Mouse (Mus musculus): ENCODE measurements around the gene Hist1h3e.
"Not testable (repeated sequence)": the region's sequence is repeated elsewhere in the genome, so short reads cannot be mapped to it uniquely, and the experiment has no call there.

Gene Hist1h3e

DNA sequence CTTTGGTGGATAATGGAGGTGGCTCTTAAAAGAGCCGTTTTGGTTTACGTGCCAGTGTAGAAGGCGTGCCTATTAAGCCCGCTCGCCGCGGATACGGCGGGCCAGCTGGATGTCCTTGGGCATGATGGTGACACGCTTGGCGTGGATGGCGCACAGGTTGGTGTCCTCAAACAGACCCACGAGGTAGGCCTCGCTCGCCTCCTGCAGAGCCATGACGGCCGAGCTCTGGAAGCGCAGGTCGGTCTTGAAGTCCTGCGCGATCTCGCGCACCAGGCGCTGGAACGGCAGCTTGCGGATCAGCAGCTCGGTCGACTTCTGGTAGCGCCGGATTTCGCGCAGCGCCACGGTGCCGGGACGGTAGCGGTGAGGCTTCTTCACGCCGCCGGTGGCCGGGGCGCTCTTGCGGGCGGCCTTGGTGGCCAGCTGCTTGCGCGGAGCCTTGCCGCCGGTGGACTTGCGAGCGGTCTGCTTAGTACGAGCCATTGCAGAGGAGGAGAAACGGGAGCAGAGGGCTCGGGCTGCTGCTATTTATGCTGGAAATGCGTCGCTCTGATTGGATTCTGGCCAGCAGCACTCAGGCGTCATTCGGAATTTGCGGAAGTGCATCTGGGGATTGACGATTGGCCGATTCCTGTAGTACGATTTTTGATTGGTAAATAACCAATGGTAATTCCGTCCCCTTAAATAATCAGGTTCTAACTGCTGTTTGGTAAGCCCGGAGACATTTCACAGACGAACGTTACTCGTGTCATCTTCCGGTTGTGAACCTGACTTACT lies at the start of gene Hist1h3e:
Hist1h3e (minus strand) TSS at position 487 of the 777 bp plus-strand sequence.
- DNase-seq = peak; percentile 92

DNA sequence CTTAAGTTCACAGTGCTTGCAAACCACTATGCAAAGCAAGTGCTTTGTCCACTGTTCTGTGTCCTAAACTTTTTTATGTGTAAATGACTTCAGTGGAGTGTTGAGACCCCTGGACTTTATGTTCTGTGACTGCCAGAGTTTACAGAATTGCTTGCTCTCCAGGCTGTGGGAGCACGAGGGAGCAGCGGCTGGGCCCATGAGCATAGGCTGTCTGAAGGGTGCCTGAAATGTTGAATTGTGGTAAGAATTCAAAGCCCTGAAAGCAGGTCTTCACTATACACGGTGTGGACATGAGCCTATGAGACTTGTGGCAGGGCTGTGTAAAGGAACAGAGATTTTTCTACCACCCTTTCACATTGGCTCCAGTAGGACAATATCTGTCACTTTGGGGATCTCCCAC lies 49.5 kb upstream of the Hist1h3e start:
- no peak for DNase-seq

DNA sequence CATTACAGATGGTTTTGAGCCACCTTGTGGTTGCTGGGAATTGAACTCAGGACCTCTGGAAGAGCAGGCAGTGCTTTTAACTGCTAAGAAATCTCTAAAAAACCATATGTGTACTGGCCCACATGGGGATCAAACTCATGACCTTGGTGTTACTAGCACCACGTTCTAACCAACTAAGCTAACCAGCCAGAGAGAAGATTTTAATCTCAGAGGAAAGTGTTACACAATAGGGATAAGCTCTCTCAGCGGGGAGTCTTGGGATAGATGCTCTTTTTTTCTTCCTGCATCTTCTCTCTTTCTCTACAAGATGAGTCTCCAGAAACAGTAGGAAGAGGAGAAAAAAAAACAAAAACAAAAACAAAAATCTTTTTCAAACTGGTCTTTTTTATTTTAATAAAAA lies 48.2 kb upstream of the Hist1h3e start:
- no peak for DNase-seq

DNA sequence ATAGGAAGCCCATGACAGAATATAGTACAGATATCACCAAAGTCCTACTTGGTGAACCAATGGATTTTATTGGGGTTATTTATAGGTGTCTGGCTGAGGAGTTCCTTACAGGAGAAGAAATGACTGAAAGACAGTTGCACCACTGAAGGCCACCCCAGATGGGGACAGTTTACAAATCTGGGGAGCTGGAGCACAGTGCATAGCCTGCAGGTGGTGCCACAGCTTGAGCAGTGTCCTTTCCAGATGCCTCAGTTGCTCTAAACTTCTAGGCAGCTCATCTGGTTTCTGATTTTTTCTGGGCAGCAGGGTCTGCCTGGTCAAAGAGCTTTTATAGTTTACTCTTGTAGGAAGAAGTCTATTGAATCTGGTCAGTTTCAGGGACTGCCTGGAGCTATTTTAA lies 47.7 kb upstream of the Hist1h3e start:
- DNase-seq = no peak

GRCm38 (mm10) chr13:23609209-23609608 lies 47.0 kb upstream of the Hist1h3e start:
- DNase-seq = no peak

GRCm38 (mm10) chr13:23605052-23605451 lies 42.9 kb upstream of the Hist1h3e start:
- DNase-seq = no peak

DNA sequence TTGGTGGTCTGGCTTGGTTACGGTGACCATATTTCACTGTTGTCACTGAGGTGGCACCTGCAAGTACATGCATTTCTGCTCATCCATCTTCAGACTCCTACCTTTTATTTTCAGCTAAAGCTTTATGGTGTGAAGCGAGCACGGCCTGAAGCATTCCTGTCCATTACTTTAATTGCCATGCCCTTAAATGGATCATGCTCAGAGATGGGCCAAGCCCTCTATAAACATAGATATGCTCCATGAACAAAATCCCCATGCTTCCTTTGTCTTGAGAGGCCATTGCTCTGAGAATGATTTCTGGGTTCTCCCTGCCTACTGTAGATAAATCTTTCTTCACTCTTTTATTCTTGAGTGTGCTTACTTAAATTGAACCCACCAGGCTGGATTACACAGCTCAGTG lies 42.3 kb upstream of the Hist1h3e start:
- DNase-seq = no peak

GRCm38 (mm10) chr13:23603182-23603699 lies 41.1 kb upstream of the Hist1h3e start:
- no peak for DNase-seq

DNA sequence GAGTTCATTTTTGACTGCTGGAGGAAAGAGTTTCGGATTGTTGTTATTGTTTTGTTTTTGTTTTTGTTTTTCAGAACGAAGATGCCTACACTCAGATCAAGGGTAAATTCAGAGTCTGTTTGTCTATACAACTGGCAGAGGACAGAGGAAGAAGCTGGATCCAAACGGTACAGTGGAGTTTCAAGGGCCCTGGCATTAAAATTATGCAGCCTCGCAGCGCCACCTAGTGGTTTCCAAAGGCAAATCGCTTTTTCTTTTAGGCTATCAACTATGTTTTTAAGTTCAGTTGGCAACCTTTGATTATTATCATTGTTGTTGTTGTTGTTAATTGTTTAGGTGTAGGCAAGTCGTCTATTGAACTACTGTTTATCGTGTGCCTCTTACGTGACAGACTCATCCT lies 35.8 kb upstream of the Hist1h3e start:
- DNase-seq = peak; percentile 80 to 88

- no peak for DNase-seq
Observed at GRCm38 (mm10) chr13:23595622-23596372, 33.6 kb upstream of the Hist1h3e start.

DNA sequence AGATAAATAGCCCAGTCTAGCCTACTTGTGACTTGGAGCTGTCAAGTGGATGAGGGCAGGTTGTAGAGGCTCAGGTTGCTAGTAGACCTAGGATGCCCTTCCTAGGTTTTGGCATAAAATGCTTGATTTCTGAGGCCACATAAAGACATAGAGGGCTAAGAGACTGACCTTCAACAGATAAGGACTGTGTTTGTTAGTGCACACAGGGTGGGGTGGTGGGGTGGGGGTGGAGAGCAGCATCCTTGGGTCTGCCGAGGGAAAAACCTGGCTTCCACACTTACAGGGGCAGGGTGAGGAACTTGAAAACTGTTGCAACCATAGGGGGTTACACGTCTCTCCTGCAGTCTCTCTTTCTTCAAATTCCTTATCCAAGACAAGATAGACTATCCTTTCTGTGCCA lies 33.0 kb upstream of the Hist1h3e start:
- DNase-seq = no peak

DNA sequence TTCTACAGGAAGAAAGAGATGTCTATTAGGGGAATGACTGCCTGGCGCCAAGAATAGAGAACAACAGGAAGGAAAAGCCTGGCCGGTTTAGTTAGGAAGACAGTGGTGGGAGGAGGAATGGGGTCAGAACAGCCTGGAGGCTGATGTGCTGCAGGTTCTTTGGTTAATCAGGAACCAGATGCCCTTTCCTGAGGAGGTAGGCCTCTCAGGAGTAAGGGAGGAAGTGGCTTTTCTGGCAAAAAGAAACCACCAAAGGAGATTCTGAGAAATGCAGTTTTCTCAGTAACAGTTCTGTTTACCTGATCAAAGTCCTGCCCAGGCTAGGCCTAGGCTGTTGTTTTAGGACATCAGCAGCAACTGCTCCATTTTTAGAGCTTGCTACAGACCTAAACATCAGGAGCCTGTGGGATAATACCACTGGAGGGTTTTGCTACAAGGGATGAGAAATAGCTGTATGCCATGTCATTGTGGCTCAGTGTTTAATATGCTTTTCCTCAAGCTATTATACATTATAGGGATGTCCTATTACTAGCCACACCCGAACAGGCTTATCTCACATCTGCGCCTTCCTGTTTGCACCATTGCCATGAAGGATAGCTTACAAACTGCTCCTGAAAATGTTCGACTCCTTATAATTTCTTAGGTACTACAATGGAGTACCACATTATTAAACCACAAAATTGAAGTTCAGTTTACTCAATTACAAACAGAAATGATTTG lies 31.0 kb upstream of the Hist1h3e start:
- DNase-seq = no peak

- DNase-seq = peak; percentile 61 to 80
Observed at GRCm38 (mm10) chr13:23592614-23593013, 30.4 kb upstream of the Hist1h3e start.

DNA sequence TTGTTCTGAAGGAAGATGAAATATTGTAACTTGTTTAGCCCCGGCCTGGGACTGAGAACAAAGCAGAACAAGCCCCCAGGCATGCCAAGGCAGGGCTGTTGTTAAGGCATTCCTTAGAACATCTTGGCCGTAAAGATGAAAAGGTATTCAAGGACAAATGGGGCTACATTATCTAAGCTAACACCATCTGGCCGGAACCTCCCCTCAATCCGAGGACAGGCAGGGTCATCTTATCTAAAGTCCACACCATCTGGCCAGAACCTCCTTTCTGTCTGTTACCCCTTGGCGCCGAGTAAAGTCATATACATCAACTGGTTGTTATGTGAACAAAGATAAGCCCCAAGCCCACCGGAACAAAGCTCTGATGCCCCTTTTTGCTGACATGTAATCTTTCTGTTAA lies 29.7 kb upstream of the Hist1h3e start:
- DNase-seq = not testable (repeated sequence)

- no peak for DNase-seq
Observed at GRCm38 (mm10) chr13:23591206-23591605, 29.0 kb upstream of the Hist1h3e start.

GRCm38 (mm10) chr13:23586940-23587225 lies 24.7 kb upstream of the Hist1h3e start:
- no peak for DNase-seq

DNA sequence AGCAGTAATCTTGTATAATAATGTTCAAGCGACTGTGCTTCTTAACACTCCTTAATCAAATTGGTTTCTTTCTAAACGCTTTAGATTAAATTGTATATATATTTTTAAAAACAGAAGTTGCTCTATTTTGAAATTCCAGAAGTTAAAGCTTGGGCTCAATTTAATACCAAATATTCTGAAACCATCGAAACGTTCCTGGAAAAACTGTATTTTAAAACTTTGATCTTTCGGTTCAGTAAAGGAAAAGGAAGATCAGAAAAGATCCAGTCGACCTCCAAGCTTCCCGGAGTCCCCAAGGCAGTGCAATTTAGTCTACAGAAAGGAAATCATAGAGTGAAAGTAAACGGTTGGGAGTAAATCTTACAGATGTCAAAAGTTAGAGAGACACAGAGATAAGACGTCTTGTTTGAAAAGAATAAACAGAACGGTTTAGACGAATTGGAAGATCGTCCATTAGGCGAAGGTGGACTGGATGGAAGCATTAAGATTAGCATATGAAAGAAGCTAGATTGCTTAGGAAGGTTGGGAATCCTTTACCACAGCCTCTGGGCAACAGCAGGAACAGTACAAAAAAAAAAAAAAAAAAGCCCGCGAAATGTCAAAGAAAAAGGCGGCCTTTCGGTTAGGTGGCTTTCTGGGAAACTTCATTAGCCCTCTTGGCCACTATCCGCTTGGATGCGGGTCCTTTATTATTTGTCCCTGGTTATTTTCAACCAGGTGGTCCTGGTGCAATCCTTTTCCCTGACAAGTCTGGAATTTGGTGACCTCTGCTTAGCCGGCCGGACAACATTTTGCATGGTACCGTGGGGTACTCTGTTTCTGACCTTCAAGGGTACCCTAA lies 24.1 kb upstream of the Hist1h3e start:
- DNase-seq = no peak

DNA sequence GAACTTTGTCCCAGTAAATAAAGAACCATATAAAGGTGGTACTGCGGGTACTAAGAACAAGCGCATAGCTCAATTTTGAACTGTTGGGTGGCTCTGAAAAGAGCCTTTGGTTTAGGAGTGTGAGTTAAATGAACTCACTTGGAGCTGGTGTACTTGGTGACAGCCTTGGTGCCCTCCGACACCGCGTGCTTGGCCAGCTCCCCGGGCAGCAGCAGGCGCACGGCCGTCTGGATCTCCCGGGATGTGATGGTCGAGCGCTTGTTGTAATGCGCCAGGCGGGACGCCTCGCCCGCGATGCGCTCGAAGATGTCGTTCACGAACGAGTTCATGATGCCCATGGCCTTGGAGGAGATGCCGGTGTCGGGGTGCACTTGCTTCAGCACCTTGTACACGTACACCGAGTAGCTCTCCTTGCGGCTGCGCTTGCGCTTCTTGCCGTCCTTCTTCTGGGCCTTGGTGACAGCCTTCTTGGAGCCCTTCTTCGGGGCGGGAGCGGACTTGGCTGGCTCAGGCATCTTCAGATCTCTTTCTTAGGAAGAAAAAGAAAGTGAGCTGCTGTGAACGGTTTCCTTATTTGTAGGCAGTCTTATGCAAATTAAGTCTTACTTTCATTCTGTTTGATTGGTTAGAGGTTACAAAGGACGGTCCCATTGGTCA lies 23.4 kb upstream of the Hist1h3e start:
- DNase-seq = peak; percentile 53 to 71

- DNase-seq = peak; percentile 58 to 67
Observed at GRCm38 (mm10) chr13:23585029-23585441, 22.9 kb upstream of the Hist1h3e start.

DNA sequence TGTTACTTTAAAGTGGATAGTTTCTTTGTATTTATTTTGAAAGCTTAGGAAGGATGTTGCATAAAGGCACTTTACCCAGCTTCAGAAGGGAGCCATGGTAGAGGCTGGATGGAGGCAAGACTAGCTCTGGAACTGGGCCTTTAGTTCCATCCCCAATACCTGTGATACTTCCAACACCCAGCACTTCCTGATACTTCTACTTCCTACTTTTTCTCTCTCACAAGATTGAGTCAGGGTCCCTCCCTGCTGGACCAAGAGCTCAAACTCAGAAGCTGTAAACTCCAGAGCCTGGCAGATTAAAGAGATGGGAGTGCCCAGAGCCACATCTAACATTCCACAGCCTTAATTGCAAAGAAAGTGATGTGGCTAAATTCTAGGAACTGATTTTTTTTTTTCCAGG lies 22.2 kb upstream of the Hist1h3e start:
- no peak for DNase-seq

GRCm38 (mm10) chr13:23583387-23584068 lies 21.4 kb upstream of the Hist1h3e start:
- no peak for DNase-seq
